ENCODE assay signal across 12 mouse cellular contexts in the genomic region with DNA sequence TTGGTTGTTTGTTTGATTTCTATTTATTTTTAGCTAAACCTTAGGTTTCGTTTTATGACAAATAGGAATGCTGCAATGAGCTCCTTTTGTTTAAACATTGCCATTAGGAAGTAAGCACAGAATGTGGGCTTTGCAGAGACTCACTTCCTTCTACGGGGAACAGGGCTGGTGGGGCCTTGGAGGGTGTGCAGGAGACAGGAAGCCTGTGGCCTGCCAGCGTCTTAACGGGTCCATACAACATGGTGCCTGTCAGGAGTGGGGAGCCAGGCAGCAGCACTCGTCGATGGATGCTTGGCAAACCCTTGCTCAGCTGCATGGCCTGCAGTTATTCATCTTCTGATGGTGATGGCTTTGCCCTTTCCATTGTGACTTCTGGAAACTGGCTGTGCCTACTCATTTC. TPM values are rescaled to one million over a fixed set of nuclear protein-coding genes. Genes with fewer than 3 reads are reported as not detected.
A peak's percentile ranks its signal among the peaks of the same experiment; 100 is the strongest.
DNase-seq lines count a peak whose midpoint lies in the region; ATAC-seq lines count a peak whose summit lies in the region.
"Had no signal": no experiment of that assay in that cellular context is flagged by ENCODE, and none has a peak within 500 bp of the region (broad histone marks: within the 10 kb centered on the region; RNA-seq: fewer than 3 reads in every experiment).

No protein-coding gene starts in this region.

- no peaks in the 10 kb centered on the region for H3K36me3 ChIP-seq in hindbrain, embryonic 12.5 days
- no peaks in the 10 kb centered on the region for H3K36me3 ChIP-seq in hindbrain, embryonic 11.5 days (ENCODE audit: control insufficient read depth, insufficient read depth, low read length)
- no peaks in the 10 kb centered on the region for H3K36me3 ChIP-seq in embryonic facial prominence, embryonic 13.5 days
- H3K36me3 ChIP-seq: neural tube, embryonic 15.5 days had no signal

- H3K9me3 ChIP-seq in hindbrain, embryonic 12.5 days (replicated peaks) = no peaks in the 10 kb centered on the region
- H3K9me3 ChIP-seq in hindbrain, embryonic 11.5 days (ENCODE audit: control insufficient read depth, low read length) = no peaks in the 10 kb centered on the region
- H3K9me3 ChIP-seq in embryonic facial prominence, embryonic 13.5 days = no peaks in the 10 kb centered on the region
- H3K9me3 ChIP-seq: neural tube, embryonic 15.5 days had no signal

- peak overlapping the region; percentile 13; the same call in 1 of the 2 replicates for H3K27ac ChIP-seq in hindbrain, embryonic 12.5 days
- H3K27ac ChIP-seq in hindbrain, embryonic 11.5 days (ENCODE audit: low read depth, low read length) = no peak overlapping the region
- peak overlapping the region; percentile 78 for H3K27ac ChIP-seq in embryonic facial prominence, embryonic 13.5 days
- H3K27ac ChIP-seq: neural tube, embryonic 15.5 days had no signal

- H3K4me3 ChIP-seq in hindbrain, embryonic 12.5 days = no peak overlapping the region
- no peak overlapping the region for H3K4me3 ChIP-seq in hindbrain, embryonic 11.5 days (ENCODE audit: low read depth, low read length)
- H3K4me3 ChIP-seq in embryonic facial prominence, embryonic 13.5 days = no peak overlapping the region
- H3K4me3 ChIP-seq: neural tube, embryonic 15.5 days had no signal

- H3K4me2 ChIP-seq in hindbrain, embryonic 12.5 days (replicated peaks) = no peak overlapping the region
- H3K4me2 ChIP-seq in hindbrain, embryonic 11.5 days (replicated peaks; ENCODE audit: low read depth, low read length) = no peak overlapping the region
- H3K4me2 ChIP-seq in embryonic facial prominence, embryonic 13.5 days = no peak overlapping the region
- H3K4me2 ChIP-seq: neural tube, embryonic 15.5 days had no signal

- peaks cover 3% of the 10 kb centered on the region for H3K4me1 ChIP-seq in hindbrain, embryonic 12.5 days
- H3K4me1 ChIP-seq in hindbrain, embryonic 11.5 days (replicated peaks; ENCODE audit: control insufficient read depth, insufficient read depth, low read length) = no peaks in the 10 kb centered on the region
- H3K4me1 ChIP-seq in embryonic facial prominence, embryonic 13.5 days = peaks cover 24% of the 10 kb centered on the region

- 68% methylated on average over 6 of the region's 6 CpGs for WGBS in hindbrain, embryonic 12.5 days
- WGBS in hindbrain, embryonic 11.5 days = 66% methylated on average over 6 of the region's 6 CpGs
- WGBS in embryonic facial prominence, embryonic 13.5 days = 36% methylated on average over 6 of the region's 6 CpGs

- H3K27me3 ChIP-seq in hindbrain, embryonic 12.5 days = no peaks in the 10 kb centered on the region
- no peaks in the 10 kb centered on the region for H3K27me3 ChIP-seq in hindbrain, embryonic 11.5 days (ENCODE audit: control insufficient read depth, insufficient read depth, low read length)
- no peaks in the 10 kb centered on the region for H3K27me3 ChIP-seq in embryonic facial prominence, embryonic 13.5 days
- H3K27me3 ChIP-seq: neural tube, embryonic 15.5 days had no signal

- H3K9ac ChIP-seq in hindbrain, embryonic 12.5 days = no peak overlapping the region
- H3K9ac ChIP-seq in hindbrain, embryonic 11.5 days (ENCODE audit: low read depth, low read length) = no peak overlapping the region
- no peak overlapping the region for H3K9ac ChIP-seq in embryonic facial prominence, embryonic 13.5 days
- H3K9ac ChIP-seq: neural tube, embryonic 15.5 days had no signal

- DNase-seq in hindbrain, embryonic 11.5 days (ENCODE audit: low spot score) = no peak
- peak; percentile 66 for DNase-seq in CD4-positive, CD25-positive, alpha-beta regulatory T cell, adult 2 months (ENCODE audit: low read depth, low spot score)
- DNase-seq in testis, postnatal 10 days (ENCODE audit: low spot score) = no peak
- no peak for DNase-seq in kidney, adult 11 months
- DNase-seq in yolk sac, embryonic 10.5 days (ENCODE audit: low spot score) = no peak
- DNase-seq: adrenal gland, postnatal 10 days; cerebellum, postnatal 25 days; heart, postnatal 14 days had no signal

- no peak for ATAC-seq in hindbrain, embryonic 12.5 days (ENCODE audit: low FRiP score)
- no peak for ATAC-seq in hindbrain, embryonic 11.5 days (ENCODE audit: low FRiP score)
- no peak for ATAC-seq in embryonic facial prominence, embryonic 13.5 days (ENCODE audit: insufficient number of reproducible peaks, insufficient read depth, low FRiP score, low TSS enrichment, low read depth)
- peak; percentile 88 for ATAC-seq in megakaryocyte progenitor cell, adult 5-6 weeks (replicated peaks; ENCODE audit: poor library complexity)

RNA-seq across cellular contexts. Expression of gene Bach2, which starts 41.8 kb away (rescaled TPM):
- 25.4 and 27.3 TPM in 2 replicates for polyA plus RNA-seq in hindbrain, embryonic 12.5 days (2016; fragmentation: Nextera tagmentation; extraction: Ambion mirVana)
- polyA plus RNA-seq in hindbrain, embryonic 11.5 days (2014; fragmentation: Nextera tagmentation; extraction: Ambion mirVana) = 23.8 and 23.9 TPM in 2 replicates
- 8.1 and 9.8 TPM in 2 replicates for polyA plus RNA-seq in embryonic facial prominence, embryonic 13.5 days (2015; fragmentation: Nextera tagmentation; extraction: Ambion mirVana)
- 3.1 and 3.8 TPM in 2 replicates for total RNA-seq in megakaryocyte progenitor cell, adult 5-6 weeks (2015)
- total RNA-seq in megakaryocyte progenitor cell, adult 5-6 weeks (2017) = 0.37 and 0.61 TPM in 2 replicates
